Mouse (Mus musculus) C2C12 (cell line): Measurements from ENCODE around the gene Slc39a11. TPM values are rescaled to one million over a fixed set of nuclear protein-coding genes. Genes with fewer than 3 reads are reported as not detected.

Experiments used
- H3K27me3 ChIP-seq: one replicate; pipeline ENCODE4 v1.6.1; 2011; ENCODE audit not compliant: control insufficient read depth, insufficient read depth, insufficient read length
- H3K36me3 ChIP-seq: one replicate; pipeline ENCODE4 v1.6.1; 2011; ENCODE audit not compliant: control insufficient read depth, insufficient read depth
- H3K4me3 ChIP-seq: one replicate; pipeline ENCODE4 v1.5.1; 2011; ENCODE audit warnings: mild to moderate bottlenecking, control low read depth; ENCODE audit not compliant: poor library complexity, insufficient read depth, severe bottlenecking
- H3K79me2 ChIP-seq: one replicate; pipeline ENCODE4 v1.6.1; 2011; ENCODE audit not compliant: control insufficient read depth, insufficient read depth
- H3K79me3 ChIP-seq: one replicate; pipeline ENCODE4 v1.6.1; 2011; ENCODE audit warnings: low read depth, control low read depth
- H3ac ChIP-seq: one replicate; pipeline ENCODE3; 2011; ENCODE audit warnings: low read depth; ENCODE audit not compliant: control insufficient read depth, insufficient read length
- CEBPB ChIP-seq: IDR thresholded peaks from one replicate; pipeline ENCODE4 v1.6.1; 2011; ENCODE audit warnings: low read depth, mild to moderate bottlenecking, control low read depth, moderate library complexity
- CTCF ChIP-seq: IDR thresholded peaks from one replicate; pipeline ENCODE4 v1.5.1; 2011; ENCODE audit not compliant: control insufficient read depth, insufficient read depth, insufficient read length
- FOSL1 ChIP-seq: IDR thresholded peaks from one replicate; pipeline ENCODE4 v1.8.0; 2011; ENCODE audit warnings: mild to moderate bottlenecking, low read length; ENCODE audit not compliant: poor library complexity, insufficient read depth, severe bottlenecking
- MAX ChIP-seq: IDR thresholded peaks from one replicate; pipeline ENCODE4 v1.6.1; 2011; ENCODE audit warnings: mild to moderate bottlenecking, control low read depth
- MYOD1 ChIP-seq: IDR thresholded peaks from one replicate; pipeline ENCODE4 v1.6.1; 2011; ENCODE audit warnings: low read depth; ENCODE audit not compliant: control insufficient read depth, insufficient read length
- MYOG ChIP-seq: IDR thresholded peaks from one replicate; pipeline ENCODE4 v1.6.1; 2011; ENCODE audit not compliant: control insufficient read depth, insufficient read length; ENCODE audit errors: extremely low read depth
- USF1 ChIP-seq: IDR thresholded peaks from one replicate; pipeline ENCODE4 v1.6.1; 2011; ENCODE audit warnings: low read depth, mild to moderate bottlenecking, control low read depth, moderate library complexity
- polyA plus RNA-seq: library from polyadenylated mRNA; unstranded; fragments of >200 nt; fragmentation: generic; extraction: Trizol; gene quantifications from one replicate; pipeline ENCODE4 v1.2.1, GENCODE M21; 2012; ENCODE audit warnings: missing spikeins

The Slc39a11 gene
- polyA plus RNA-seq, 1 experiment = 10.0 TPM

- no peaks in the 10 kb centered on the region for H3K27me3 ChIP-seq
- H3K4me3 ChIP-seq = no peak overlapping the region
- no peaks in the 10 kb centered on the region for H3K79me3 ChIP-seq
- no peak overlapping the region for H3ac ChIP-seq
- TF ChIP-seq MYOD1 = no peak
- no peak for TF ChIP-seq USF1
- TF ChIP-seq MYOG = no peak
- H3K79me2 ChIP-seq = no peaks in the 10 kb centered on the region
- no peaks in the 10 kb centered on the region for H3K36me3 ChIP-seq
Measured at GRCm38 (mm10) chr11:113267516-113268230, 382.2 kb downstream of the Slc39a11 start.

DNA sequence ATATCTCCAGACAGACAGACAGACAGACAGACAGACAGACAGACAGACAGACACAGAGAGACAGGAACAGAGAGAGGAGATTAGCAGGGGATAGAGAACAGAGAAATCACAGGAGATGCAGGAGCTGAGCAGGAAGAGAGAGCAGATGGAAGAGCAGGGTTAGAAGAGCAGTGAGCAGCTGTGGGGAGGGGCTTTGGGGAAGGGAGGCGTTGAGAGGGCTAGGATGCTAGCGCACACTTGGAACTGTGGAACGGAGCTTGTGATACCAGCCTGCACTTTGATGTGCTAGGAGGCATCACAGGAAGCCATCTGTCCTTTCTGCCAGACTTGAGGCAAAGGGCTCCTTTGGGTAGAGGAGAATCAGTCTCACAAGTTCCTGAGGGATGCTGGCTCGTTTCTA lies 383.2 kb downstream of the Slc39a11 start:
- TF ChIP-seq MAX (no peak), CEBPB (no peak), MYOG (no peak), MYOD1 (no peak), CTCF (no peak), FOSL1 (no peak), USF1 (no peak)
- Histone ChIP-seq H3K79me3 (no peaks in the 10 kb centered on the region), H3ac (no peak overlapping the region), H3K36me3 (no peaks in the 10 kb centered on the region), H3K4me3 (no peak overlapping the region), H3K79me2 (no peaks in the 10 kb centered on the region), H3K27me3 (no peaks in the 10 kb centered on the region)

DNA sequence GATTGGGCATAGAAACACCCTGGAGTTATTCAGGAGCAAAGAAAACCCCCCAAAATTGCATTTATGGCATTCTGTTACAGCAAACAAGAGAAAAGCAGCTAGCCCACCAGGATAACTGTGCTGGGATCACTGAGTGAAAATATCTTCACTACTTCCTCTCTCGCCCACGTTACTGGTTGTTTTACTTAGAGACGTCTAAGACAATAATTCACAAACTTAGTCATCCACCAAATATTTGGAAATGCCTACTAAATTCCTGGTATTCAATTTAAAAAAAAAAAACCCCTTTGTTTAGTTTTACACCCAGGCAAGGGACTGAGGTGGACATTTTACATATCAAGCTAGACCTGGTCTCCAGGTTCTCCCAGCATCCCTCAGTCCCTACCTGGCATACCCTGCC lies 384.3 kb downstream of the Slc39a11 start:
- no peaks in the 10 kb centered on the region for H3K36me3 ChIP-seq
- H3ac ChIP-seq = no peak overlapping the region
- no peak for TF ChIP-seq USF1

GRCm38 (mm10) chr11:113263971-113264370 lies 385.9 kb downstream of the Slc39a11 start:
- H3K79me2 ChIP-seq = no peaks in the 10 kb centered on the region
- no peak overlapping the region for H3K4me3 ChIP-seq
- H3K36me3 ChIP-seq = no peaks in the 10 kb centered on the region
- TF ChIP-seq MYOD1 = no peak
- TF ChIP-seq FOSL1 = no peak
- TF ChIP-seq MAX = no peak
- TF ChIP-seq CTCF = no peak
- TF ChIP-seq CEBPB = no peak
- TF ChIP-seq MYOG = no peak
- no peak for TF ChIP-seq USF1
- H3K27me3 ChIP-seq = no peaks in the 10 kb centered on the region
- no peak overlapping the region for H3ac ChIP-seq
- H3K79me3 ChIP-seq = no peaks in the 10 kb centered on the region

More for the DNA sequence above, 384.3 kb downstream of the Slc39a11 start:
- Histone ChIP-seq H3K79me3 (no peaks in the 10 kb centered on the region), H3K4me3 (no peak overlapping the region), H3K79me2 (no peaks in the 10 kb centered on the region), H3K27me3 (no peaks in the 10 kb centered on the region)

- H3K27me3 ChIP-seq = no peaks in the 10 kb centered on the region
- H3ac ChIP-seq = no peak overlapping the region
- no peaks in the 10 kb centered on the region for H3K79me3 ChIP-seq
- no peaks in the 10 kb centered on the region for H3K79me2 ChIP-seq
- H3K4me3 ChIP-seq = no peak overlapping the region
- no peaks in the 10 kb centered on the region for H3K36me3 ChIP-seq
- no peak for TF ChIP-seq CTCF
- TF ChIP-seq CEBPB = no peak
- no peak for TF ChIP-seq MYOD1
- TF ChIP-seq FOSL1 = no peak
- TF ChIP-seq USF1 = no peak
- TF ChIP-seq MYOG = no peak
- TF ChIP-seq MAX = no peak
Measured at GRCm38 (mm10) chr11:113262062-113262461, 387.8 kb downstream of the Slc39a11 start.

- no peak overlapping the region for H3ac ChIP-seq
Measured at GRCm38 (mm10) chr11:113261421-113261820, 388.5 kb downstream of the Slc39a11 start.

More at GRCm38 (mm10) chr11:113261421-113261820, 388.5 kb downstream of the Slc39a11 start:
- Histone ChIP-seq H3K79me2 (no peaks in the 10 kb centered on the region), H3K36me3 (no peaks in the 10 kb centered on the region), H3K79me3 (no peaks in the 10 kb centered on the region), H3K27me3 (no peaks in the 10 kb centered on the region), H3K4me3 (no peak overlapping the region)
- no peak for TF ChIP-seq MYOG
- TF ChIP-seq FOSL1 = no peak
- TF ChIP-seq MAX = no peak
- TF ChIP-seq CEBPB = no peak
- no peak for TF ChIP-seq USF1
- TF ChIP-seq MYOD1 = no peak
- no peak for TF ChIP-seq CTCF
